Mouse (Mus musculus): ENCODE data around the gene Tsc2. TPM values are rescaled to one million over a fixed set of nuclear protein-coding genes. Genes with fewer than 3 reads are reported as not detected.
"Not testable (repeated sequence)": the region's sequence is repeated elsewhere in the genome, so short reads cannot be mapped to it uniquely, and the experiment has no call there.

Gene Tsc2
- 100 to 1,000 TPM; 110 to 119 TPM for total RNA-seq (2021)
- long read RNA-seq, experiment 1, full-length matches to known transcripts = 2 of 25 reads
- long read RNA-seq, experiment 1, partial matches to known transcripts = 12 of 25 reads
- long read RNA-seq, experiment 1, other reads (novel, unspliced or antisense) = 11 of 25 reads
- long read RNA-seq, experiment 2, full-length matches to known transcripts = 2 of 53 reads
- long read RNA-seq, experiment 2, partial matches to known transcripts = 35 of 53 reads
- long read RNA-seq, experiment 2, other reads (novel, unspliced or antisense) = 16 of 53 reads

GRCm38 (mm10) chr17:24632167-24632812 lies at the start of gene Tsc2, which contains the start of gene Nthl1:
Tsc2 (minus strand) TSS chr17:24632630.
Nthl1 (plus strand) TSS chr17:24632680.
- peak; percentile 60 to 72 for DNase-seq (ENCODE audit: low spot score in 2 of 2)

DNA sequence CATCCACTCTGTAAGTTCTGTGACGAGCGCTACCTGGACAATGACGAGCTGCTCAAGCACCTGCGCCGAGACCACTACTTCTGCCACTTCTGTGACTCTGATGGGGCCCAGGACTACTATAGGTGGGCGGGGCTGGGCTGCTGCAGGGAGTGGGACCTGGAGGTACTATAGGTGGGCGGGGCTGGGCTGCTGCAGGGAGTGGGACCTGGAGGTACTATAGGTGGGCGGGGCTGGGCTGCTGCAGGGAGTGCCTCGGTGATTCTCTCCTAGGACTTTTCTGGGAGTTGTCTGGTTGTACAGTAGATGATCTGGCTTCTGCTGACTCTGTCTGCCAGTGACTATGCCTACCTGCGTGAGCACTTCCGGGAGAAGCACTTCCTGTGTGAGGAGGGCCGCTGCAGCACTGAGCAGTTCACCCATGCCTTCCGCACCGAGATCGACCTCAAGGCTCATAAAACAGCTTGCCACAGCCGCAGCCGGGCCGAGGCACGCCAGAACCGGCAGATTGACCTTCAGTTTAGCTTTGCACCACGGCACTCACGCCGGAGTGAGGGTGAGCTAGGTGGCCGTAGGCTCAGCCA lies 45.2 kb upstream of the Tsc2 start:
- no peak for DNase-seq (ENCODE audit: low spot score in 2 of 2)

DNA sequence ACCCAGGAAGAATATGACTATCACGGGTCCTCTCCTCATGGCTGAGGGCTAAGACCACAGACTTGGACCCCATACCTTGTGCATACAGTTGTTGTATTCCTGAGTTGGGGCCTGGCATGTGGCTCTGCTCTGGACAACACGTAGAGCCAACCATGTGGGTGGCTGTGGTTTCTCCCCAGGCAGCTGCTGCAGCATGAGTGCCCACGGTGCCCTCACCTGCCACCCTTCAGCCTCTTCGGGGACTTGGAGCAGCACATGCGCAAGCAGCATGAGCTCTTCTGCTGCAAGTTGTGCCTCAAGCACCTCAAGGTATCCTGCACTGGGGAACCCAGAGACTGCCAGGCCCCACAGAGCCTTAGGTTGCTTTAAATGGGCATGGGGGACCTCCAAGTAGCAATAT lies 44.4 kb upstream of the Tsc2 start:
- no peak for DNase-seq (ENCODE audit: low spot score in 2 of 2)

- DNase-seq (ENCODE audit: low spot score in 2 of 2) = peak in 1 of 2 experiments; percentile 50
Measured at GRCm38 (mm10) chr17:24676187-24676586, 43.8 kb upstream of the Tsc2 start.

- no peak for DNase-seq (ENCODE audit: low spot score in 2 of 2)
Measured at GRCm38 (mm10) chr17:24674277-24674676, 41.8 kb upstream of the Tsc2 start.

DNA sequence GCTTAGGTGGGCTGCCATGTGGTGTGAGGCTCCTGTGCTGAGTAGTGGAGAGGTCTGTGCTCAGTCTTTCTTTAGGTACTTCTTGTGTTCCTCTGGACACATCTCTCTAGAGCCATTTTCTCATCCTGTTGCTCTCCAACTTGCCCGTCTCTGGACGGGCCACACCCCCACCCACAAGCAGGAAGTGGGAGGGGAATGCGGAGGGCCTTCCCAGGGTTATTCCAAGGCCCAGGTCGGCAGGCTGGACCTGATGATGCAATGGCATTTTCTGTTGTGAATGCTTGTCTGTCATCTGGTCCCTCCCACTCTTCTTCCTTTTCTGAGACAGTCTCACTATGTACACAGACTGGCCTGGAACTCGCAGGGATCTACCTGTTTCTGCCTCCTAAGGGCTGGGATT lies 39.7 kb upstream of the Tsc2 start:
- DNase-seq (ENCODE audit: low spot score in 2 of 2) = peak in 1 of 2 experiments; percentile 38

DNA sequence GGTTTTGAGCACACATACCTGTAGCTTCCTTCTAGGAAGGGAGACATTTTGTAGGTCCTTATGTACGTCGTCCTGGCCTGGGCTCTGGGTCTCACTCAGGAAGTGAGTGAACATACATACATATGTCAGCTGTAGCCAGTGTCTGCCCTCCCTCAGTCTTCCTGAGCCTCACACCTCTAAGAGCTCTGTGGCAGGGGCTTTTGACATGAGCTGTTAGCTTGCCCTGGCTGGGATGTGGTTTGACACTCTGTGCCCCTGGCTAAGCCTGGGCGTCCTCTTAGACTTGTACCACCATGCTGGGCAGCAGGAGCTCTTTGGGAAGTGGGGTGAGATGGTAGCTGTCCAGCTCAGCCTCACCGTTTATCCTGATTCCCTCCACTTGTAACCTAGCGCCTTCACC lies 38.9 kb upstream of the Tsc2 start:
- no peak for DNase-seq (ENCODE audit: low spot score in 2 of 2)

DNA sequence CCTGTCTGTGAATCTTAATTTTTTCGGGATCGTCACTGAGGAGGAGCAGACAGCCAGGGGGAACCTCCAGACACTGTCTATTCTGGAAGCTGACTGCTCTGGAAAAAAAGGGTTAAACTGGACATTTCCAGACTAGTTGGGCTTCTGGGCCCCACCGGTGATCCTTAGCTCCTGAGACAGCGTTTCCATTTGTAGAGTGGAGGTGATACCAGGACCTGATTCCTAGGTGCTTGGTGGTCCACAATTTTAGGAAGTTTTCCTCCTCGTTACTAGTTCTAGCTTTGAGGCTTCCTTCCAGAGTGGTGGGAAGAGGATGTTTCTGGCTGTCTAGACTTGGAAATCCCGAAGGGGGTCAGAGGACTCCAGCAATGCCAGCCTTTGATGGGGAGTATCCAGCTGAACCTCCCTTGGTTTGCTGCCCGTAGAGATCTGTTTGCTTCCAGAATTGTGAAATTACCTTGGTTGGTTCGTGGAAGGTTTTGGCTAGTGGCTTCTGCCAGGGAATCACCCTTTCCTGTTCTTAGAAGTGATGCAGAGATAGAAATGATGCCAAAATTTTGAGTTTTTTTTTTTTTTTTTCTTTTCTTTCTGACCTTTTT lies 37.9 kb upstream of the Tsc2 start:
- no peak for DNase-seq (ENCODE audit: low spot score in 2 of 2)

GRCm38 (mm10) chr17:24669545-24670245 lies 37.3 kb upstream of the Tsc2 start, which contains the start of gene Zfp598:
Zfp598 (plus strand) TSS chr17:24669687.
- peak; percentile 80 to 84 for DNase-seq (ENCODE audit: low spot score in 2 of 2)

GRCm38 (mm10) chr17:24669214-24669544 lies 36.7 kb upstream of the Tsc2 start:
- not testable (repeated sequence) for DNase-seq (ENCODE audit: low spot score in 2 of 2)

- DNase-seq (ENCODE audit: low spot score in 2 of 2) = no peak
Measured at GRCm38 (mm10) chr17:24667416-24667815, 35.0 kb upstream of the Tsc2 start.

GRCm38 (mm10) chr17:24667011-24667410 lies 34.6 kb upstream of the Tsc2 start:
- DNase-seq (ENCODE audit: low spot score in 2 of 2) = not testable (repeated sequence)

DNA sequence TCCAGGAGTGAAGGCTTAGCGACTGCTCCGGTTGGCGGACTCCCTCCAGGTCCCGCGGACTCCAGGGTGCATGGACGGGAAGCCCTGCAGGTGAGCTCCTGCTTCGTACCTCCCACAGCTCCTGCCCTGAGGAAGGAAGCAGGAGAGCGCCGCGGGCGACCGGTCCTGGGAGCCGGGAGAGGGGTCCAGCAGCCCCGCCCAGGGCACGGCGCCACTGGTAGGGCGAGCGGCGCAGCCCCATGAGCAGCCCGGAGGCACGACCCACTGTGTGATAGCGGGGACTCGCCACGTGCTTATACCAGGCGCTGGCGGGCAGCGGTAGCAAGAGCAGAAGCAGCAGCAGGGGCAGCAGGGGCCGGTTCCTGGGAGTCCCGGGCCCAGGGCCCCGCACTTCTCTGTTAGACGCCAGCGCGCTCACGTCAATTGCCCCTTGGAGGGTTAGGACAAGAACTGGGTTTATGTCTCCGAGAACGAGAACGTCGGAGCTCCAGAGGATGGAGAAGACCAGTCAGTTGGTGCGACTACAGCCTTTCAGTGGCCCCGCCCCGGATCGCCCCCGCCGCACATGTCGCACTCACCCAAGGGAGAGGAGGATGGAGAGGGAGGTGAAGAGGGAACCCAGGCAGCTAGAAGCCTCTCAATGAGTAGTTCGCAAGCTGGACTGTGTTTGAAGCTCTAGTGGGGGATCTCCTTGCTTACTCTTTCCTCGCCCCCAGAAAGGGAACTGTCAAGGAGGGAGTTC lies 25.8 kb upstream of the Tsc2 start, which contains the start of gene Npw:
TSS of gene Npw (minus strand) at position 441 of the 742 bp plus-strand sequence.
- no peak for DNase-seq (ENCODE audit: low spot score in 2 of 2)

DNA sequence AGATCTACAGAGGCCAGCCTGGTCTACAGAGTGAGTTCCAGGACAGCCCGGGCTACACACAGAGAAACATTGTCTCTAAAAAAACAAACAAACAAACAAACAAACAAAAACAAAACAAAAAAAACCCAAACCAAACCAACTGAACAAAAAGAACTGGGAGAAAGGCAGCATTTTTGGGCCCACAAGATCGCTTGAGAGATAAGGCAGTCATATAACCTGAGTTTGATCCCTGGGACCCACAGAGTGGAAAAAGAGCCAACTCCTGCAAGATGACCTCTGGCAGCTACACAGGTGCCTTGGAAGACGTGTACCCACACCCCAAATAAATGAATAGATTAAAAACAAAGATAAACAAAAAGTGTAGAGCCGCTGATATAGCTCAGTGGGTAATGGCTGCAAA lies 22.5 kb upstream of the Tsc2 start:
- no peak for DNase-seq (ENCODE audit: low spot score in 2 of 2)

- peak in 1 of 2 experiments; percentile 50 for DNase-seq (ENCODE audit: low spot score in 2 of 2)
Measured at GRCm38 (mm10) chr17:24653967-24654710, 21.7 kb upstream of the Tsc2 start.

DNA sequence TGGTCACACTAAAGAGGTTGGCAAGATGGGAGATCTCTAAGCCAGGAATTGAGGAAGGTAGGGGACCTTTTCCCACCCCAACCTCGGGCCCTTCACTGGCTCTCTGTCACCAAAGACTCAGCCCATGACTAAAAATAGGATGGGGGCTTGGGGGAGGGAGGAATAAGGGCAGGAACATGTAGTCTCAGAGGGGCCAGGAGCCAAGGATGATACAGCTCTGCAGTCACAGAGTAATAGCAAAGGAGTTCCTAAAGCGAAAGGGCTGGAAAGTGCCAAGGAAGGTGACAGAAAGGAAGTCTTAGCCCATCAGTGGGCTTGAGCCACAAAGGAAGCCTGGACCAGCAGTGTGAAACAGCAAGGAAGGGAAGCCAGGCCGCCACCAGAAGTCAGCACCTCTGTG lies 19.4 kb upstream of the Tsc2 start:
- DNase-seq (ENCODE audit: low spot score in 2 of 2) = no peak

DNA sequence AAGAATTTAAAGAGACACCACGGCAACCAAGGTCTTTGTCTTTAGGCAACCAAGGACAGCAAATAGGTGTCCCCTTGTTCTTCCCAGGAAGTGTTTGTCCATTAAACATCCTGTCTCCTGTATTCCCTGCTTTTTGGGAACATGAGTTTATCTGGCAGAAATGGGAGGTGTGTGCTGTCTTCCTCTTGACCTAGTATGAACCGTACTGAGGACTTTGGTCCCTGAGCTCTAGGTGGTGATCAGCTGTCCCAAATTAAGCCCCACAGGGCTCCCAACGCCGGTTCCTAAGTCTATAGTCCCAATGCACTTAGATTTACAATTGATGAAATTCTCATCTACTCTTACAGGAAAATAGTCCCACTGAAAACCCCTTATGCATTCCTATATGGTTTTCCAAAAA lies 18.3 kb upstream of the Tsc2 start:
- DNase-seq (ENCODE audit: low spot score in 2 of 2) = no peak

DNA sequence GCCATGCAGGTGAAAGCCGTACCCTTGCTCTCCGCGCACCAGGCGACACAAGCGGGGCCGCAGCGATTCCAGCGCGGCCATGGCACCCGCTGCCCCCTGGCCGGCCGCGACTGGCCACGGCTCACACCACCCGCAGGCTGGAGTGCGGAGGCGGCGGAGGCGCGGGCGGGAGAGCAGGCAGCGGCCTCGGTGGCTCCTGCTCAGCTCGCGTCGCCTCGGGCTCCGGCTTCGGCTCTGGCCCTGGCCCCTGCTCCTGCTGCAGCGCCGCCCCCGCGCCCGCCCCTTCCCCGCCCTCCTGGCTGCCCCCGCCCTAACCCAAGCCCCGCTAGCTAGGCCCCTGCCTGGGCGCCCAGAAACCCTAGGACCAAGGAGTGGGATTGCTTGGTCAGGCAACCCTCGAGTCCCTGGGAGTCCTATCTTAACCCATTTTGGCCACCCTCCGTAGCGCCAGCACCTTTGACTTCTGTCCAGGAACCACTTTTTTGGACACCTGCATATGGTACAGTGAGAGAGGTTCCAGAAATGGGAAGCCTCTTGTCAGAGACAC lies 17.7 kb upstream of the Tsc2 start, which contains the start of gene Slc9a3r2:
TSS of gene Slc9a3r2 (minus strand) at position 258 of the 547 bp plus-strand sequence.
- DNase-seq (ENCODE audit: low spot score in 2 of 2) = peak; percentile 30 to 37

- no peak for DNase-seq (ENCODE audit: low spot score in 2 of 2)
Measured at GRCm38 (mm10) chr17:24649581-24650069, 17.2 kb upstream of the Tsc2 start.

Data from adrenal gland, postnatal 4 days (tissue).